Mouse (Mus musculus): ENCODE results near the gene Ybx2. TPM values are rescaled to one million over a fixed set of nuclear protein-coding genes. Genes with fewer than 3 reads are reported as not detected.

The Ybx2 gene
- total RNA-seq, 1 experiment from 2014 or later: 27.3 TPM

Small RNAs within 50 kb of the gene (microRNA-seq; reads per million reads assigned to microRNA genes)
- 0.38 to 0.85 reads per million in 2 experiments for gene Gm44349

Other genes with a start within 250 kb of the Ybx2 start
- gene Tnfsf12, start 239.9 kb upstream of the Ybx2 start, total RNA-seq (2021): 20.3 and 21.5 TPM in 2 replicates
- gene Tnfsfm13, start 239.7 kb upstream of the Ybx2 start, total RNA-seq (2021): 3.9 and 4.6 TPM in 2 replicates
- 78.0 and 84.0 TPM in 2 replicates for gene Polr2a, start 177.2 kb upstream of the Ybx2 start, total RNA-seq (2021)
- not detected in 2 replicates for gene Slc35g3, start 173.8 kb upstream of the Ybx2 start, total RNA-seq (2021)
- gene Zbtb4, start 169.9 kb upstream of the Ybx2 start, total RNA-seq (2021): 39.9 and 42.4 TPM in 2 replicates
- 2.4 and 3.2 TPM in 2 replicates for gene Chrnb1, start 139.9 kb upstream of the Ybx2 start, total RNA-seq (2021)
- gene Fgf11, start 133.9 kb upstream of the Ybx2 start, total RNA-seq (2021): 3.5 and 3.8 TPM in 2 replicates
- 0.74 and 1.1 TPM in 2 replicates for gene Tmem102, start 130.2 kb upstream of the Ybx2 start, total RNA-seq (2021)
- not detected in 2 replicates for gene Gm39566, start 120.5 kb upstream of the Ybx2 start, total RNA-seq (2021)
- gene Spem2, start 117.3 kb upstream of the Ybx2 start, total RNA-seq (2021): not detected in 2 replicates
- 0.38 TPM in 1 of 2 replicates, not detected in the other for gene Spem1, start 113.6 kb upstream of the Ybx2 start, total RNA-seq (2021)
- gene Nlgn2, start 98.0 kb upstream of the Ybx2 start, total RNA-seq (2021): 17.6 and 20.6 TPM in 2 replicates
- gene Tmem256, start 97.3 kb upstream of the Ybx2 start, total RNA-seq (2021): 114 and 128 TPM in 2 replicates
- 50.5 and 51.3 TPM in 2 replicates for gene Plscr3, start 89.4 kb upstream of the Ybx2 start, total RNA-seq (2021)
- 0.30 TPM in 1 of 2 replicates, not detected in the other for gene Tnk1, start 77.1 kb upstream of the Ybx2 start, total RNA-seq (2021)
- not detected in 2 replicates for gene Tmem95, start 57.8 kb upstream of the Ybx2 start, total RNA-seq (2021)
- 4.1 and 4.4 TPM in 2 replicates for gene Kctd11, start 54.4 kb upstream of the Ybx2 start, total RNA-seq (2021)
- gene Acap1, start 40.3 kb upstream of the Ybx2 start, total RNA-seq (2021): 2.1 and 14.4 TPM in 2 replicates
- gene 2810408A11Rik, start 34.8 kb upstream of the Ybx2 start, total RNA-seq (2021): 1.8 and 2.1 TPM in 2 replicates
- gene Neurl4, start 34.7 kb upstream of the Ybx2 start, total RNA-seq (2021): 45.9 and 48.8 TPM in 2 replicates
- 52.3 and 57.3 TPM in 2 replicates for gene Gps2, start 21.9 kb upstream of the Ybx2 start, total RNA-seq (2021)
- gene Eif5a, start 13.8 kb upstream of the Ybx2 start, total RNA-seq (2021): 616 and 636 TPM in 2 replicates
- gene Slc2a4, start 12.4 kb downstream of the Ybx2 start, total RNA-seq (2021): 65.2 and 78.7 TPM in 2 replicates
- 1.1 TPM in 1 of 2 replicates, not detected in the other for gene Cldn7, start 29.0 kb downstream of the Ybx2 start, total RNA-seq (2021)
- 128 and 129 TPM in 2 replicates for gene Ctdnep1, start 45.4 kb downstream of the Ybx2 start, total RNA-seq (2021)
- 65.2 and 73.2 TPM in 2 replicates for gene Elp5, start 46.7 kb downstream of the Ybx2 start, total RNA-seq (2021)
- gene Gabarap, start 55.3 kb downstream of the Ybx2 start, total RNA-seq (2021): 344 and 351 TPM in 2 replicates
- gene Phf23, start 60.0 kb downstream of the Ybx2 start, total RNA-seq (2021): 47.3 and 53.2 TPM in 2 replicates
- gene Dvl2, start 64.8 kb downstream of the Ybx2 start, total RNA-seq (2021): 16.0 and 23.1 TPM in 2 replicates
- gene Acadvl, start 79.6 kb downstream of the Ybx2 start, total RNA-seq (2021): 1,177 and 1,207 TPM in 2 replicates
- 31.9 and 37.0 TPM in 2 replicates for gene Dlg4, start 81.1 kb downstream of the Ybx2 start, total RNA-seq (2021)
- 2.2 and 47.3 TPM in 2 replicates for gene Asgr1, start 118.3 kb downstream of the Ybx2 start, total RNA-seq (2021)
- gene Asgr2, start 156.8 kb downstream of the Ybx2 start, total RNA-seq (2021): 1.9 and 30.0 TPM in 2 replicates
- gene Mgl2, start 194.5 kb downstream of the Ybx2 start, total RNA-seq (2021): 1.8 and 3.3 TPM in 2 replicates
- 4.2 and 8.2 TPM in 2 replicates for gene Clec10a, start 220.4 kb downstream of the Ybx2 start, total RNA-seq (2021)

All from adrenal gland, postnatal 14 days (tissue).